Mouse (Mus musculus): ENCODE data around the gene Vps53.

Vps53 gene

DNA sequence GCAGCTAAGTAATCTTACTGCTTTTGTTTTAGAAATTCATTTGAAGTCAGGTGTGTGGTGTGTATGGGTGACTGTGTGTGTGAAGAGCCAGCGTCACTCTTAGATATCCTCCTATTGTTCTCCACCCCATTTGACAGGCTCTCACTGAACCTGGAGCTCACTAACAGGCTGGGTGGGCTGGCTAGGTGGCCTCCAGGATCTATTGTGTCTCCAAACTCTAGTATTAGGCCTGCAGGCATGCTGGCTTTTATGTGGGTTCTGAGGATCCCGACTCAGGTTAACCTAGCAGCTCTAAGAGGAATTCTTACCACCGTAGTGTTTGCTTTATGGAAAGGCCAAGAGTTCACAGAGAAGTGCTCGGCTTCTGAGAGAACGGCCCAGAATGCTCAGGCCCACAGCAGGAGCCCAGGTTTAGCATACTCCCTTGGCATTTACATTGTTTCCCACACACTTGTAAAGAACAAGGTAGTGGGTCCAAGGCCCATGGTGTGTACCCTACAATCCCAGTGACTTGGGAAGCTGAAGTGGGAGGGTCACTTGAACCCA is 128.4 kb downstream of the Vps53 start:
- DNase-seq = peak; percentile 36

DNA sequence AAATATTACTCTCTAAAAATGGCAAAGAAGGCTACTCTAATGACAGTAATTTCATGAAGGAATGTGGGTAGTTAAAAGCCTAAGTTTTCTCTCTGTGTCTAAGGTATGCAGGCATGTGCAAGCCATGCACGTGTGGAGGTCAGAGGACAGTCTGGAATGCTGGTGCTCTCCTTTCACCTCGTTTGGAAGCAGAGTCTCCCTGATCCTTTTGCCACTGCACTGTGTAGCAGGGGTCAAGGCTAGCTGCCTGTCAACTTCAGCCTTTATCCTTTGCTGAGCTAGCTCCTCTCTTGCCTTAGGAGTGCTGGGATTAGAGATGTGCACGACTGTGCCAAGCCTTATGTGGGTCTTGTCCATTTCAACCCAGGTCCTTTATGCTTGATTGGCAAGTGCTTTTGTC is 128.9 kb downstream of the Vps53 start:
- DNase-seq = no peak

DNA sequence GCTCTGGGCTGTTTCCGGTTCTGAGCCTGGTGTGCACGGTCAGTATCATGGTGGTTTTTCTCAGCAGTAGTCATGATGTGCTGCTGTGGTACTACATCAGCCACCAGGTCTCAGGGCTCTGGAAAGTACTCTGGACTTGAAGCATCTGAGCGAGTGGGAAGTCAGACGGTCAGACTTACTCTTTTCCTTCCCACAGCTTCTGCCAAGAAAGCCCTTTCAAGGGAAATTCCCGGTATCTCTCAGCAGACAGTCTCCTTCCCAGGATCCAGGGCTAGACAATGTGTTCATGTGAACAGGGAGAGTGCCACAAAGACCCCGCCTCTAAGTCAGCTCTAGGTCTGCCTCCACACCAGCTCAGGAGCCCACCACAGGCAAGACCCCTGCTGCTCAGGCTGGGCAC is 134.1 kb downstream of the Vps53 start:
- no peak for DNase-seq

- no peak for DNase-seq
These were observed 135.0 kb downstream of the Vps53 start for GRCm38 (mm10) chr11:76044468-76044867.

DNA sequence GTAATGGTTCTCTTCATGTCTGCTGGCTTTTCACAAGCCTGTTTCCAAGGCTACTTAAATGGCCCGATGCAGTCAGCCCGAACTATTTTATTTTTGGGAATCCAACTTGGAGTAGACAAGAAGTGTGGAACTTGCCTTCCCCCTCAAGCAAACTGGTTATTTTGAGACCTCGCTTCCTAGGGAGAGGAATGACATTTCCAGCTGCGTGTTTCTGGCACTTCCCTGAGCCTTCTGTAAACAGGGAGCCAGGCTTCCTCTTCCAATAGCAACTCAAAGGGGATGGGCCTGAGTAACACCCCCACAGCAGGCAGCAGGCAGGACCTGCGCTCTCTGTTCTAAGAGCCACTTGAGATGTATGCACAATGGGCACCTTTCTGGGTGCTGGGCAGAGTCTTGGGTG is 136.6 kb downstream of the Vps53 start:
- DNase-seq = peak; percentile 65

- no peak for DNase-seq
These were observed 137.3 kb downstream of the Vps53 start for GRCm38 (mm10) chr11:76042041-76042638.

- no peak for DNase-seq
These were observed 138.6 kb downstream of the Vps53 start for GRCm38 (mm10) chr11:76040761-76041376.

DNA sequence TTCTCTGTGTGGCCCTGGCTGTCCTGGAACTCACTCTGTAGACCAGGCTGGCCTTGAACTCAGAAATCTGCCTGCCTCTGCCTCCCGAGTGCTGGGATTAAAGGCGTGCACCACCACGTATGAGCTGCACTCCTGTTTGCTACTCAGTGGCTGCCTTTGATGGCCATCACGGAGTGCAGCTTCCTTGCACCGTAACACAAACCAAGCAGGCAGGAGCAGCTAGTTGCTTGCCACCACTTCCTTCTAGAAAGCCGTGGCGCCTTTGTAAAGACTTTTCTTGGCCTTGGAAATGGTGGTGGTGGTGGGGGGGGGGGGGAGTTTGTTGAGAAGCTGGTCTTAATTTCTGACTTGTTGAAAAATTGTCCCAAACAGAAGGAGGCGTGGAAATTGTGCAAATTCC is 139.3 kb downstream of the Vps53 start:
- no peak for DNase-seq

GRCm38 (mm10) chr11:76039271-76040053 is 140.0 kb downstream of the Vps53 start:
- peak; percentile 36 for DNase-seq

DNA sequence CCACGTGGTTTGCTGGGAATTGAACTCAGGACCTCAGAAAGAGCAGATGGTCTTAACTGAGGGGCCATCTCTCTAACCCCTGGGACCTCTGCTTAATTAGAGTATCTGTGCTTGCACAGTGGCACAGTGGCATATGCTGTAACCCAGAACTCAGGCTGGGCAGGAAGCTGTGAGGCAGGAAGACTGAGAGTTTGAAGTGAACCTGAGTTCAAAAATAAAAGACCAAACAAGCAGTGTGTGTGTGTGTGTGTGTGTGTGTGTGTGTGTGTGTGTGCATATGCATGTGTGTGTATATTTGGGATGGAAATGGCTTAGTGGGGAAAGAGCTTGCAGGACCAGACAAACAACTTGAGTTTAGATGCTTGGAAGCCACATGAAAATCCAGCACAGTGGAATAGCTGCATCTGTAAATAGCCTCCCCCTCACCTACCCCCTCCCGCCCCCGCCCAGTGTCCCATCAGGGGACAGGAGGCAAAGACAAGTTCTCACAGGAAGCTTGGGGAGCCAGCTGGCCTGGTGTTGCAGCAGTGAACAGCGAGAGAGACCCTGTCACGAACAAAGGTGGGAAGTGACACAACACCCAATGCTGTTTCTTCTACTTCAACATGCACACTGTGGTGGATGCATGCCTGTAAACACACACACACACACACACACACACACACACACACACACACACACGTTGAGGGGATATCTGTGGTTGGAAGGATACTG is 141.7 kb downstream of the Vps53 start:
- no peak for DNase-seq

DNA sequence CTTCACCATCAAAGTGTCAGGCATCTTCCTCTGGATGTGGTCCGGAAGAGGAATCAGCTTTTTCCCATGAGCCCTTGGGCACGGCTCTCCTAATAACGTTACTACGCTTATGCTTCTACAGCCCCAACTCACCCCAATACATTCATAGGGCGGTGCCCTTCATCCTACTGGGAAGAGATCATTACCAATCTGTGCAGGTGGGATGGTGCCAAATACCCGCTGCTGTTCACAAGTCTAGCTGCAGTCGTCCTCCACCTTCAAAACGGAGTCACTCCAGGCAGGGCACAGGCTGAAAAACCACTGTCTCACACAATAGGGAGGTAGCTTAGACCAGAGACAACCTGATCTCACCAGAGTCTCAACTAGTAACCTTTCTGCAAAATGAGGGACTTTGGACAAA is 144.3 kb downstream of the Vps53 start:
- DNase-seq = no peak

- peak; percentile 62 for DNase-seq
These were observed 145.6 kb downstream of the Vps53 start for GRCm38 (mm10) chr11:76033836-76034235.

GRCm38 (mm10) chr11:76033359-76033758 is 146.1 kb downstream of the Vps53 start:
- DNase-seq = peak; percentile 67

DNA sequence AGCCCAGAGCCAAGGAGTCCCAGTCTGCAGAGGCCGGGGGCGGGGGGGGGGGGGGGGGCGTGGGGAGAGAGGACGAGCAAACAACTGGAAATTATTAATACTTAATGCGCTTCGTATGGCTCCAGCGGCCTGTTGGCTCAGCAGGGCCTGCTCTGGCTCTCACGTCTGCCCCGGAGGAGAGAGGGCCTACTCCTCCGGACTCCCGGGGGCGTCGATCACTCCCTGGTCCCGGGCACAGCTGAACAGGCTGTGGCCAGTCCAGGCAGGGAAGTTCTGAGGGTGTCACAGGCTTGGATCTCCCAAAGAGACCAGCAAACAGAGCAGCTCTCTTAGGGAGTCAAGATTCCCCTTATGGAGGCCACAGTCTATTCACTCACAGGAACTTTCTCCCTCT is 151.4 kb downstream of the Vps53 start:
- DNase-seq = no peak

DNA sequence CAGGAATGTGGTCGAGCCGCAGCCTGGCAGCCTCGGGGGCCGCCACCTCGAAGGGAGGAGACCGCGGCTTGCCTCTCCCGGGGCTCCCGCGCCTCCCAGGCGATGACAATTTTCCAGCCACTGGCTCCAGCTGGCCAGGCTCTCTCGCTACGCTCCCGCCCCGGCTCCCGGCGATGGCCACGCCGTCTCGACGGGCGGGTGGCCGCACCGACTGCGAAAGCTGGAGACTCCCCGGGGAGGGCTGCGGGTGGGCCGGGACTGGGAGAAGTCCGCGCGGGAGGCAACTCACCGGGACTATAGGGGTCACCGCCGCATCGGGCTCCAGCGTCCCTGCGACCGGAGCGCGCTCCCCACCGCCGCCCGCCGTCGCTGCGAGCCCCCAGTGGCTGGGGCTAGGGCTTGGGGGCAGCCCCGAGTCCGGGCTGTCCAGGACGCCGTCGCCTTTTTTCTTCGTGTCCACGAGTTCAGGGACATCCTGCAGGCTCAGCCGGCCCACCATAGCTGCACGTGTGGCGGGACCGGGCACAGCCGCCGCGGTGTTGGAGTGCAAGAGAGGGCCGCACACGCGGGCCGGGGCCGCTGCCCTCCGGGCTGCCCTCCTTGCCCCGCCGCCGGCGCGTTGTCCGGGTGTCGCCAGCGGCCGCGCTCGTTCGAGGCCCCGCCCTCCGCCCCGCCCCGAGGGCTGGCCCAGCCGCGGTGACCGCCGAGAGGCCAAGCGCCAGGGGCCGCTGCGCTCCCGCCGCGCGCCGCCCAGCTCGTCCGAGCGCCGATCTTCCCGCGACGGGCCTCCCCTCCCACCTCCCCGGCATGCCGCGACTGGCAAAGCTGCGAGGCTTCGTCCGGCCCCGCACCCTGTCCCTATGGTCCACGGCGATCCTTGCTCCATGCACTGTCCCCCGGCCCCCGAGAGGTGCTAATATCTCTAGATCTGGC is 152.0 kb downstream of the Vps53 start, which contains the start of gene Rflnb:
Gene Rflnb, minus strand, starts transcription at position 644 of the 933 bp plus-strand sequence.
- peak; percentile 92 for DNase-seq

- DNase-seq = no peak
These were observed 152.8 kb downstream of the Vps53 start for GRCm38 (mm10) chr11:76026527-76027138.

GRCm38 (mm10) chr11:76025080-76025583 is 154.3 kb downstream of the Vps53 start:
- DNase-seq = no peak

GRCm38 (mm10) chr11:76020916-76021315 is 158.5 kb downstream of the Vps53 start:
- no peak for DNase-seq

- DNase-seq = no peak
These were observed 159.6 kb downstream of the Vps53 start for GRCm38 (mm10) chr11:76019879-76020278.

DNA sequence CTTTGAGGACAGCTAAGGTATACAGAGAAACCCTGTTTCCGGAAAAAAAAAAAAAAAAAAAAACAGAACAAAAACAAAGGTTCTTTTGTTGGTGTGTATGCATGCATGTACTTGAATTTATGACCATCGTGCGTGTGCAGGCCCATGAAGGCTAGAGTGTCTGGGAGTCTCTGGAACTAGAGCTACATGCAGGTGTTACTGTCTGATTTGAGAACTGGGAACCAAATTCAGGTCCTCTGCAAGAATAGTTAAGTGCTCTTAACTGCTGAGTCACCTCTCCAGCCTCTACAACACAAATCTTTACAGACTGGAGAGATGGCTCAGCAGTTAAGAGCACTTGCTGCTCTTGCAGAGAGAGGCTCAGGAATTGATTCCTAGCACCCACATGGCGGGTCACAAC is 163.6 kb downstream of the Vps53 start:
- peak; percentile 17 for DNase-seq

GRCm38 (mm10) chr11:76015251-76015650 is 164.2 kb downstream of the Vps53 start:
- no peak for DNase-seq
